Mouse (Mus musculus): ENCODE data around the gene Klk5. TPM values are rescaled to one million over a fixed set of nuclear protein-coding genes. Genes with fewer than 3 reads are reported as not detected.

Gene Klk5
- polyA plus RNA-seq, 1 experiment from 2014 or later, result not detected

GRCm38 (mm10) chr7:43876444-43876843 lies 34.7 kb downstream of the Klk5 start:
- Histone ChIP-seq H3K9me3 (ENCODE audit: control insufficient read depth, low read length) (no peaks in the 10 kb centered on the region), H3K9ac (ENCODE audit: low read length) (no peak overlapping the region), H3K4me3 (ENCODE audit: control insufficient read depth in 1 of 2, insufficient read depth in 1 of 2, low read depth in 1 of 2, low read length in 2 of 2) (no peak overlapping the region), H3K36me3 (ENCODE audit: control insufficient read depth, insufficient read depth, low read length) (no peaks in the 10 kb centered on the region), H3K4me2 (ENCODE audit: low read length) (no peak overlapping the region), H3K27me3 (ENCODE audit: control insufficient read depth, insufficient read depth, low read length) (peaks cover 7% of the 10 kb centered on the region), H3K4me1 (ENCODE audit: control insufficient read depth in 2 of 2, insufficient read depth in 2 of 2, low read length in 2 of 2) (no peaks in the 10 kb centered on the region), H3K27ac (replicated peaks in 1 of 2; ENCODE audit: control insufficient read depth in 1 of 2, insufficient read depth in 1 of 2, low read depth in 2 of 2, low read length in 2 of 2) (no peak overlapping the region)
- ATAC-seq (ENCODE audit: insufficient number of reproducible peaks, insufficient read depth, low FRiP score, low read depth), result no peak
- WGBS, result 66% methylated on average over 4 of the region's 4 CpGs

- H3K4me3 ChIP-seq (ENCODE audit: control insufficient read depth in 1 of 2, insufficient read depth in 1 of 2, low read depth in 1 of 2, low read length in 2 of 2), result no peak overlapping the region
- no peak overlapping the region for H3K27ac ChIP-seq (replicated peaks in 1 of 2; ENCODE audit: control insufficient read depth in 1 of 2, insufficient read depth in 1 of 2, low read depth in 2 of 2, low read length in 2 of 2)
- H3K4me1 ChIP-seq (ENCODE audit: control insufficient read depth in 2 of 2, insufficient read depth in 2 of 2, low read length in 2 of 2), result no peaks in the 10 kb centered on the region
- 23% methylated on average over 1 of the region's 1 CpGs for WGBS
- no peak overlapping the region for H3K9ac ChIP-seq (ENCODE audit: low read length)
- ATAC-seq (ENCODE audit: insufficient number of reproducible peaks, insufficient read depth, low FRiP score, low read depth), result no peak
- peaks cover 20% of the 10 kb centered on the region for H3K27me3 ChIP-seq (ENCODE audit: control insufficient read depth, insufficient read depth, low read length)
- H3K9me3 ChIP-seq (ENCODE audit: control insufficient read depth, low read length), result no peaks in the 10 kb centered on the region
- no peak overlapping the region for H3K4me2 ChIP-seq (ENCODE audit: low read length)
- no peaks in the 10 kb centered on the region for H3K36me3 ChIP-seq (ENCODE audit: control insufficient read depth, insufficient read depth, low read length)
Observed at GRCm38 (mm10) chr7:43878281-43878680, 36.5 kb downstream of the Klk5 start.

GRCm38 (mm10) chr7:43880912-43881311 lies 39.1 kb downstream of the Klk5 start, which contains the start of gene Klk4:
Klk4 (plus strand) TSS chr7:43881160.
- Histone ChIP-seq H3K27me3 (ENCODE audit: control insufficient read depth, insufficient read depth, low read length) (peaks cover 31% of the 10 kb centered on the region), H3K9ac (ENCODE audit: low read length) (no peak within 1 kb of the TSS)

GRCm38 (mm10) chr7:43882346-43882745 lies 40.6 kb downstream of the Klk5 start:
- no peak for ATAC-seq (ENCODE audit: insufficient number of reproducible peaks, insufficient read depth, low FRiP score, low read depth)
- 21% methylated on average over 4 of the region's 4 CpGs for WGBS
- H3K36me3 ChIP-seq (ENCODE audit: control insufficient read depth, insufficient read depth, low read length), result no peaks in the 10 kb centered on the region
- no peak overlapping the region for H3K9ac ChIP-seq (ENCODE audit: low read length)
- H3K27ac ChIP-seq (replicated peaks in 1 of 2; ENCODE audit: control insufficient read depth in 1 of 2, insufficient read depth in 1 of 2, low read depth in 2 of 2, low read length in 2 of 2), result no peak overlapping the region
- H3K4me2 ChIP-seq (ENCODE audit: low read length), result no peak overlapping the region
- H3K27me3 ChIP-seq (ENCODE audit: control insufficient read depth, insufficient read depth, low read length), result peaks cover 31% of the 10 kb centered on the region
- no peaks in the 10 kb centered on the region for H3K4me1 ChIP-seq (ENCODE audit: control insufficient read depth in 2 of 2, insufficient read depth in 2 of 2, low read length in 2 of 2)
- H3K4me3 ChIP-seq (ENCODE audit: control insufficient read depth in 1 of 2, insufficient read depth in 1 of 2, low read depth in 1 of 2, low read length in 2 of 2), result no peak overlapping the region
- H3K9me3 ChIP-seq (ENCODE audit: control insufficient read depth, low read length), result no peaks in the 10 kb centered on the region

More at GRCm38 (mm10) chr7:43880912-43881311, 39.1 kb downstream of the Klk5 start, which contains the start of gene Klk4:
- no peaks in the 10 kb centered on the region for H3K36me3 ChIP-seq (ENCODE audit: control insufficient read depth, insufficient read depth, low read length)
- H3K4me2 ChIP-seq (ENCODE audit: low read length), result no peak within 1 kb of the TSS
- no peak within 1 kb of the TSS for H3K27ac ChIP-seq (replicated peaks in 1 of 2; ENCODE audit: control insufficient read depth in 1 of 2, insufficient read depth in 1 of 2, low read depth in 2 of 2, low read length in 2 of 2)
- H3K9me3 ChIP-seq (ENCODE audit: control insufficient read depth, low read length), result no peaks in the 10 kb centered on the region
- WGBS, result 0% methylated on average over 3 of the region's 3 CpGs
- no peaks in the 10 kb centered on the region for H3K4me1 ChIP-seq (ENCODE audit: control insufficient read depth in 2 of 2, insufficient read depth in 2 of 2, low read length in 2 of 2)
- no peak within 1 kb of the TSS for H3K4me3 ChIP-seq (ENCODE audit: control insufficient read depth in 1 of 2, insufficient read depth in 1 of 2, low read depth in 1 of 2, low read length in 2 of 2)
- no peak for ATAC-seq (ENCODE audit: insufficient number of reproducible peaks, insufficient read depth, low FRiP score, low read depth)

GRCm38 (mm10) chr7:43882811-43883210 lies 41.0 kb downstream of the Klk5 start:
- ATAC-seq (ENCODE audit: insufficient number of reproducible peaks, insufficient read depth, low FRiP score, low read depth), result no peak

GRCm38 (mm10) chr7:43883547-43883946 lies 41.8 kb downstream of the Klk5 start:
- peaks cover 31% of the 10 kb centered on the region for H3K27me3 ChIP-seq (ENCODE audit: control insufficient read depth, insufficient read depth, low read length)
- no peak for ATAC-seq (ENCODE audit: insufficient number of reproducible peaks, insufficient read depth, low FRiP score, low read depth)

More at GRCm38 (mm10) chr7:43882811-43883210, 41.0 kb downstream of the Klk5 start:
- H3K9me3 ChIP-seq (ENCODE audit: control insufficient read depth, low read length), result no peaks in the 10 kb centered on the region
- H3K9ac ChIP-seq (ENCODE audit: low read length), result no peak overlapping the region
- peaks cover 31% of the 10 kb centered on the region for H3K27me3 ChIP-seq (ENCODE audit: control insufficient read depth, insufficient read depth, low read length)
- no peaks in the 10 kb centered on the region for H3K36me3 ChIP-seq (ENCODE audit: control insufficient read depth, insufficient read depth, low read length)
- H3K27ac ChIP-seq (replicated peaks in 1 of 2; ENCODE audit: control insufficient read depth in 1 of 2, insufficient read depth in 1 of 2, low read depth in 2 of 2, low read length in 2 of 2), result no peak overlapping the region
- no peak overlapping the region for H3K4me2 ChIP-seq (ENCODE audit: low read length)
- H3K4me3 ChIP-seq (ENCODE audit: control insufficient read depth in 1 of 2, insufficient read depth in 1 of 2, low read depth in 1 of 2, low read length in 2 of 2), result no peak overlapping the region
- WGBS, result 22% methylated on average over 4 of the region's 4 CpGs
- no peaks in the 10 kb centered on the region for H3K4me1 ChIP-seq (ENCODE audit: control insufficient read depth in 2 of 2, insufficient read depth in 2 of 2, low read length in 2 of 2)

GRCm38 (mm10) chr7:43891365-43891764 lies 49.6 kb downstream of the Klk5 start:
- H3K4me3 ChIP-seq (ENCODE audit: control insufficient read depth in 1 of 2, insufficient read depth in 1 of 2, low read depth in 1 of 2, low read length in 2 of 2), result no peak overlapping the region
- no peaks in the 10 kb centered on the region for H3K4me1 ChIP-seq (ENCODE audit: control insufficient read depth in 2 of 2, insufficient read depth in 2 of 2, low read length in 2 of 2)
- no peak overlapping the region for H3K27ac ChIP-seq (replicated peaks in 1 of 2; ENCODE audit: control insufficient read depth in 1 of 2, insufficient read depth in 1 of 2, low read depth in 2 of 2, low read length in 2 of 2)
- no peak overlapping the region for H3K9ac ChIP-seq (ENCODE audit: low read length)
- H3K27me3 ChIP-seq (ENCODE audit: control insufficient read depth, insufficient read depth, low read length), result no peaks in the 10 kb centered on the region
- ATAC-seq (ENCODE audit: insufficient number of reproducible peaks, insufficient read depth, low FRiP score, low read depth), result no peak
- H3K4me2 ChIP-seq (ENCODE audit: low read length), result no peak overlapping the region
- H3K36me3 ChIP-seq (ENCODE audit: control insufficient read depth, insufficient read depth, low read length), result no peaks in the 10 kb centered on the region
- no peaks in the 10 kb centered on the region for H3K9me3 ChIP-seq (ENCODE audit: control insufficient read depth, low read length)
- WGBS, result 62% methylated on average over 5 of the region's 5 CpGs

More at GRCm38 (mm10) chr7:43883547-43883946, 41.8 kb downstream of the Klk5 start:
- Histone ChIP-seq H3K4me1 (ENCODE audit: control insufficient read depth in 2 of 2, insufficient read depth in 2 of 2, low read length in 2 of 2) (no peaks in the 10 kb centered on the region), H3K4me3 (ENCODE audit: control insufficient read depth in 1 of 2, insufficient read depth in 1 of 2, low read depth in 1 of 2, low read length in 2 of 2) (no peak overlapping the region), H3K27ac (replicated peaks in 1 of 2; ENCODE audit: control insufficient read depth in 1 of 2, insufficient read depth in 1 of 2, low read depth in 2 of 2, low read length in 2 of 2) (no peak overlapping the region), H3K9me3 (ENCODE audit: control insufficient read depth, low read length) (no peaks in the 10 kb centered on the region), H3K9ac (ENCODE audit: low read length) (no peak overlapping the region), H3K36me3 (ENCODE audit: control insufficient read depth, insufficient read depth, low read length) (no peaks in the 10 kb centered on the region), H3K4me2 (ENCODE audit: low read length) (0 out of 2 replicates have a peak overlapping the region, but pooled peaks have one; percentile 13)
- 11% methylated on average over 14 of the region's 14 CpGs for WGBS

GRCm38 (mm10) chr7:43891788-43892187 lies 50.0 kb downstream of the Klk5 start:
- H3K4me2 ChIP-seq (ENCODE audit: low read length), result no peak overlapping the region
- WGBS, result 47% methylated on average over 3 of the region's 3 CpGs
- H3K9ac ChIP-seq (ENCODE audit: low read length), result no peak overlapping the region
- H3K27ac ChIP-seq (replicated peaks in 1 of 2; ENCODE audit: control insufficient read depth in 1 of 2, insufficient read depth in 1 of 2, low read depth in 2 of 2, low read length in 2 of 2), result no peak overlapping the region
- no peaks in the 10 kb centered on the region for H3K36me3 ChIP-seq (ENCODE audit: control insufficient read depth, insufficient read depth, low read length)
- H3K4me1 ChIP-seq (ENCODE audit: control insufficient read depth in 2 of 2, insufficient read depth in 2 of 2, low read length in 2 of 2), result no peaks in the 10 kb centered on the region
- ATAC-seq (ENCODE audit: insufficient number of reproducible peaks, insufficient read depth, low FRiP score, low read depth), result no peak
- H3K9me3 ChIP-seq (ENCODE audit: control insufficient read depth, low read length), result no peaks in the 10 kb centered on the region
- no peak overlapping the region for H3K4me3 ChIP-seq (ENCODE audit: control insufficient read depth in 1 of 2, insufficient read depth in 1 of 2, low read depth in 1 of 2, low read length in 2 of 2)
- H3K27me3 ChIP-seq (ENCODE audit: control insufficient read depth, insufficient read depth, low read length), result no peaks in the 10 kb centered on the region
